Mouse (Mus musculus): ENCODE results near the gene Rbpms2.

- no peak for TF ChIP-seq CTCF (IDR thresholded peaks at IDR 0.05; ENCODE audit: borderline replicate concordance, insufficient read depth, low read depth, low read length)
- TF ChIP-seq POLR2A (IDR thresholded peaks at IDR 0.05; ENCODE audit: borderline replicate concordance, insufficient read depth, low read length): no peak
These were observed 7.8 kb upstream of the Rbpms2 start for GRCm38 (mm10) chr9:65621666-65622065.
